In the genomic region with DNA sequence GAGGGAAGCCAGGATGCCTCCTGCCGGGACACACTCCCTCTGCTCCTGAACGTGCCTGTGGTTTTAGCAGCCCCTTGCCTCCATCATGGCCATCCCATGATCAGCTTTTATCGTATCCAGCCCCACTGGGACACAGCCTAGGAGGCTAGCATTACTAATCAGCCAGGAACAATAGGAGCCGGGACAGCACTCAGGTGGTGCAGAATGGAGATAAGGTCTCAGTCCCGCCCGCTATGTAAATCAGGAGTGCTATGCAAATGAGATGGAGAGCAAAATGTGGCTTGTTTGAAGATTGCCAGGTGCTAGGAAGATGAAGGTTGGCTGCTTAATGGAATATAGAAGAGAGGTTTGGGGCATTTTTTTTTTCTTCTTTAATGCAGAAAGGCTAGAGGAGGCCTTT, we compare ENCODE assay signal across 12 mouse cellular contexts. TPM values are rescaled to one million over a fixed set of nuclear protein-coding genes. Genes with fewer than 3 reads are reported as not detected.
DNase-seq lines count a peak whose midpoint lies in the region; ATAC-seq and TF ChIP-seq lines count a peak whose summit lies in the region.
"Had no signal": no experiment of that assay in that cellular context is flagged by ENCODE, and none has a peak within 500 bp of the region (broad histone marks: within the 10 kb centered on the region; RNA-seq: fewer than 3 reads in every experiment).

No protein-coding gene starts in this region.

- no peaks in the 10 kb centered on the region for H3K27me3 ChIP-seq in kidney, embryonic 16.5 days (ENCODE audit: insufficient read depth, low read length)
- no peaks in the 10 kb centered on the region for H3K27me3 ChIP-seq in kidney, adult 2 months (replicated peaks; ENCODE audit: control insufficient read depth, insufficient read depth, low read length)
- H3K27me3 ChIP-seq in G1E (ENCODE audit: insufficient read depth, low read length) = peaks cover 6% of the 10 kb centered on the region; the same call in 1 of the 2 replicates
- H3K27me3 ChIP-seq in intestine, postnatal 0 days (replicated peaks; ENCODE audit: control insufficient read depth, insufficient read depth, low read length) = no peaks in the 10 kb centered on the region
- no peaks in the 10 kb centered on the region for H3K27me3 ChIP-seq in neural tube, embryonic 14.5 days (ENCODE audit: control insufficient read depth, insufficient read depth, low read length)

- no peak for TF ChIP-seq POLR2A in kidney, adult 2 months (IDR thresholded peaks at IDR 0.05; ENCODE audit: low read depth, low read length)
- no peak for TF ChIP-seq POLR2A in lung, adult 2 months (IDR thresholded peaks at IDR 0.05; ENCODE audit: borderline replicate concordance, extremely low read depth, low read depth, low read length)

- no peaks in the 10 kb centered on the region for H3K36me3 ChIP-seq in kidney, embryonic 16.5 days (ENCODE audit: insufficient read depth, low read length)
- no peaks in the 10 kb centered on the region for H3K36me3 ChIP-seq in kidney, adult 2 months (ENCODE audit: control insufficient read depth, insufficient read depth, low read length)
- H3K36me3 ChIP-seq in G1E (replicated peaks) = peaks cover 3% of the 10 kb centered on the region
- no peaks in the 10 kb centered on the region for H3K36me3 ChIP-seq in intestine, postnatal 0 days (ENCODE audit: control insufficient read depth, insufficient read depth)
- no peaks in the 10 kb centered on the region for H3K36me3 ChIP-seq in neural tube, embryonic 14.5 days (ENCODE audit: control insufficient read depth, insufficient read depth, low read length)

- ATAC-seq in kidney, embryonic 16.5 days (ENCODE audit: low FRiP score, low TSS enrichment) = no peak
- ATAC-seq in G1E (ENCODE audit: extremely low read depth, insufficient number of reproducible peaks, low FRiP score, poor library complexity, severe bottlenecking) = peak; percentile 67
- 0 out of 2 replicates have a peak, but pooled peaks have one; percentile 37 for ATAC-seq in intestine, postnatal 0 days
- ATAC-seq in neural tube, embryonic 14.5 days (ENCODE audit: low read depth) = peak; percentile 30; the same call in 1 of the 2 replicates
- ATAC-seq in frontal cortex, adult (ENCODE audit: low TSS enrichment) = no peak

- peaks cover 36% of the 10 kb centered on the region for H3K4me1 ChIP-seq in kidney, embryonic 16.5 days (ENCODE audit: insufficient read depth, low read length)
- H3K4me1 ChIP-seq in kidney, adult 2 months (ENCODE audit: control insufficient read depth, insufficient read depth, low read length) = peaks cover 13% of the 10 kb centered on the region; the same call in 1 of the 2 replicates
- peaks cover 82% of the 10 kb centered on the region for H3K4me1 ChIP-seq in G1E (ENCODE audit: insufficient read depth, low read depth, low read length)
- peaks cover 8% of the 10 kb centered on the region; the same call in 1 of the 2 replicates for H3K4me1 ChIP-seq in intestine, postnatal 0 days (replicated peaks; ENCODE audit: control insufficient read depth, insufficient read depth, low read length)
- H3K4me1 ChIP-seq in neural tube, embryonic 14.5 days (ENCODE audit: control insufficient read depth, insufficient read depth, low read length) = peaks cover 4% of the 10 kb centered on the region; the same call in 1 of the 2 replicates
- peaks cover 3% of the 10 kb centered on the region; the same call in 1 of the 2 replicates for H3K4me1 ChIP-seq in lung, adult 2 months (ENCODE audit: control insufficient read depth, insufficient read depth, low read length)

- no peak for DNase-seq in kidney, adult 2 months
- DNase-seq in G1E (ENCODE audit: low spot score) = peak; percentile 77
- DNase-seq in yolk sac, embryonic 10.5 days (ENCODE audit: low spot score) = no peak
- no peak for DNase-seq in lung, adult 2 months
- DNase-seq: cerebellum, postnatal 25 days; gastrocnemius, postnatal 25 days had no signal

- no peak for TF ChIP-seq CTCF in kidney, adult 2 months (conservative IDR thresholded peaks at IDR 0.05; ENCODE audit: insufficient read depth, insufficient read length, low read depth, low read length)
- no peak for TF ChIP-seq CTCF in G1E (IDR thresholded peaks at IDR 0.05; ENCODE audit: low read depth, low read length)
- TF ChIP-seq CTCF in intestine, postnatal 0 days (IDR thresholded peaks at IDR 0.05; ENCODE audit: low read depth) = no peak
- TF ChIP-seq CTCF in lung, adult 2 months (IDR thresholded peaks at IDR 0.05; ENCODE audit: insufficient read depth, low read length) = no peak

- H3K27ac ChIP-seq in kidney, embryonic 16.5 days (ENCODE audit: low read length) = peak overlapping the region; percentile 86
- H3K27ac ChIP-seq in kidney, adult 2 months (ENCODE audit: insufficient read depth, low read depth, low read length) = no peak overlapping the region
- no peak overlapping the region for H3K27ac ChIP-seq in intestine, postnatal 0 days (ENCODE audit: low read depth, low read length)
- H3K27ac ChIP-seq in neural tube, embryonic 14.5 days (ENCODE audit: low read depth, low read length) = no peak overlapping the region

- H3K4me3 ChIP-seq in kidney, embryonic 16.5 days (ENCODE audit: low read length) = no peak overlapping the region
- H3K4me3 ChIP-seq in kidney, adult 2 months (ENCODE audit: insufficient read depth, low read depth, low read length) = no peak overlapping the region
- H3K4me3 ChIP-seq in G1E (ENCODE audit: low read depth, low read length) = peak overlapping the region; percentile 36; the same call in 1 of the 2 replicates
- no peak overlapping the region for H3K4me3 ChIP-seq in intestine, postnatal 0 days (ENCODE audit: low read depth, low read length)
- H3K4me3 ChIP-seq in neural tube, embryonic 14.5 days (ENCODE audit: low read depth, low read length) = no peak overlapping the region
- H3K4me3 ChIP-seq in lung, adult 2 months (replicated peaks; ENCODE audit: extremely low read depth, low read depth, low read length) = no peak overlapping the region

- H3K4me2 ChIP-seq in kidney, embryonic 16.5 days (replicated peaks; ENCODE audit: low read depth, low read length) = no peak overlapping the region
- no peak overlapping the region for H3K4me2 ChIP-seq in intestine, postnatal 0 days (replicated peaks; ENCODE audit: low read depth)
- H3K4me2 ChIP-seq in neural tube, embryonic 14.5 days (ENCODE audit: low read depth, low read length) = no peak overlapping the region

- WGBS in kidney, embryonic 16.5 days = 28% methylated on average over 6 of the region's 6 CpGs
- 54% methylated on average over 6 of the region's 6 CpGs for WGBS in kidney, adult 2 months
- WGBS in intestine, postnatal 0 days = 31% methylated on average over 6 of the region's 6 CpGs
- 12% methylated on average over 6 of the region's 6 CpGs for WGBS in neural tube, embryonic 14.5 days
- 66% methylated on average over 6 of the region's 6 CpGs for WGBS in lung, adult 2 months

- H3K9me3 ChIP-seq in kidney, embryonic 16.5 days (ENCODE audit: low read length) = peaks cover 11% of the 10 kb centered on the region; the same call in 1 of the 2 replicates
- H3K9me3 ChIP-seq in G1E (replicated peaks) = peaks cover 16% of the 10 kb centered on the region
- H3K9me3 ChIP-seq in intestine, postnatal 0 days (ENCODE audit: control insufficient read depth) = no peaks in the 10 kb centered on the region; the same call in 1 of the 2 replicates
- H3K9me3 ChIP-seq in neural tube, embryonic 14.5 days (ENCODE audit: control insufficient read depth, low read length) = no peaks in the 10 kb centered on the region

- H3K9ac ChIP-seq in kidney, embryonic 16.5 days (replicated peaks; ENCODE audit: low read length) = no peak overlapping the region; the same call in 1 of the 2 replicates
- H3K9ac ChIP-seq in intestine, postnatal 0 days (ENCODE audit: low read depth, low read length) = no peak overlapping the region
- H3K9ac ChIP-seq in neural tube, embryonic 14.5 days (replicated peaks; ENCODE audit: low read depth, low read length) = no peak overlapping the region

RNA-seq across cellular contexts. Expression of gene Rab44, which starts 51.5 kb away (rescaled TPM):
- polyA plus RNA-seq in kidney, embryonic 16.5 days (2015; fragmentation: Nextera tagmentation; extraction: Ambion mirVana) = 0.12 and 0.26 TPM in 2 replicates
- polyA plus RNA-seq in kidney, adult 2 months (2012; rRNA removed) = 0.16 and 0.34 TPM in 2 replicates
- total RNA-seq in G1E (2014; fragmentation: Nextera tagmentation) (20.5 and 23.0 TPM in 2 replicates), G1E (2017) (67.8 and 72.8 TPM in 2 replicates)
- 11.6 and 13.3 TPM in 2 replicates for polyA plus RNA-seq in G1E (2012)
- 0.20 TPM in 2 replicates for polyA plus RNA-seq in intestine, postnatal 0 days (2015; fragmentation: Nextera tagmentation; extraction: Ambion mirVana)
- not detected in 2 replicates for polyA plus RNA-seq in neural tube, embryonic 14.5 days (2014; fragmentation: Nextera tagmentation; extraction: Ambion mirVana)
- polyA plus RNA-seq in lung, adult 2 months (2012; rRNA removed) = 13.0 and 15.7 TPM in 2 replicates
- total RNA-seq: left cerebral cortex, adult 18-20 months had no signal
- polyA plus RNA-seq: testis, adult 2 months had no signal

Comparison
In these comparisons a context has a peak if more than half of its experiments do, and no peak if none do; other contexts are left out.
1. ATAC-seq: peak in G1E (single experiment), intestine, postnatal 0 days (single experiment) and neural tube, embryonic 14.5 days (single experiment); none in kidney, embryonic 16.5 days (single experiment) and frontal cortex, adult (single experiment).